Mouse (Mus musculus) ES-E14 (cell line): ENCODE measurements around the gene Nubp2.

Source experiments
- CHD2 ChIP-seq: IDR thresholded peaks from 2 replicates; pipeline ENCODE4 v1.6.1; 2014; ENCODE audit warnings: mild to moderate bottlenecking, low read depth, low read length, inconsistent platforms
- ZC3H11A ChIP-seq: IDR thresholded peaks from 2 replicates; pipeline ENCODE4 v1.6.1; 2012; ENCODE audit warnings: low read depth, mild to moderate bottlenecking, inconsistent platforms, low read length, borderline replicate concordance

DNA sequence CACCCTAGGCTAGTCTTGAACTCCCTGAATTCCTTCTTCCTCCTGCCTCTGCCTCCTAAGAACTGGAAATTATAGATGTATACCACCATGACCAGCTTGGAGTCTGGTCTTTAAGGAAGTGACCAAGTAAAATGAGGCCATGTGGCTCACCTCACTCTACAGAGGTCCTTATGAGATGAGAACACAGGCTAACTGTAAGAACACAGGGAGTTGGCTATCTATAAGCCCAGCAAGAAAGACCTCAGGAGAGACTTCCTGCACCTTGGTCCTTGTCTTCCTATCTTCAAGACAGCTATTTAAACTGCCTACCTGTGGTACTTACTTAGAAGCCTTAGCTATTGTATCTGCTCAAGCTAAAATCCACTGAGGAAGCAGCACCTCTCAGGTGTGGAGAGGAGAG lies 27.8 kb upstream of the Nubp2 start:
- TF ChIP-seq CHD2 (no peak), ZC3H11A (no peak)
